Mouse (Mus musculus): Measurements from ENCODE around the gene Gpkow. TPM values are rescaled to one million over a fixed set of nuclear protein-coding genes. Genes with fewer than 3 reads are reported as not detected.
A peak's percentile ranks its signal among the peaks of the same experiment; 100 is the strongest.
"Not testable (repeated sequence)": the region's sequence is repeated elsewhere in the genome, so short reads cannot be mapped to it uniquely, and the experiment has no call there.

Gpkow gene
- total RNA-seq, 2 experiments from 2014 or later, result 49.7 to 66.9 TPM

DNA sequence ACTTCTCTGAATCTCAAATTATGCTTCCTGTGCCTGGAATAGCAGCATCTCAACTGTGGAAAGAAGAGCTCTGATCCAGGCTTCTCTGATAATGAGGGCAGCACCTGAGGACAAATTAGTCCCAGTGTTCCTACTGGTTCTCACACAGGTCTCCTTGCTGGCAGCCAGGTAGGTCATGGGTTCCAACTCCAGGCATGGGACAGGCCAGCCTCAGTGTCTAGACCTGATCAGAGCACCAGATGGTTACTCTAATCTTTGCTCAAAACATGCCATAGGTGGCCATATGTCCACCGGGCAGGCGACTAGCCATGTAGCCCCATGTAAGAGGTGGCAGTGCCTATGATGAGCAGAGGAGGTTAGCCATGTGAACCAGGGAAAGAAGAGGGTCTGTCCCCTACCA, 8.6 kb upstream of the Gpkow start:
- DNase-seq, result no peak

DNA sequence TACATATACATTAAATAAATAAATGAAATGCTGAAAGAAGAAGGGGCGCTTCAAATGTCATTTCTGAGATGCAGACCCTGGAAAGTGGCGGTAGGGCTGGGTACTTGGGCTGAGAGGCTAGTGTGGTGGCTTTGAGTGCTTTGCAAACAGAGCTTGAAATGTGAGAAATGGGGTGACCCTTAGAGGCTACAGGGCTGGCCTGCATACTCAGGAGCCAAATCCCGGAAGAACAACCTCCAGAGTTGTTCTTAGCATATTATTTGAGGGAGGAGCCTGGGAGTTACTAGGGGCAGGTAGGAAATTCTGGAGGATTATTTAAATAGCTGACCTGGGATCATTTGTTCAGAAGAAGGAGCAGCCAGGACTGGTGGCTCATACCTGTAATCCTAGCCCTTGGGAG, 6.4 kb upstream of the Gpkow start:
- DNase-seq, result no peak

DNA sequence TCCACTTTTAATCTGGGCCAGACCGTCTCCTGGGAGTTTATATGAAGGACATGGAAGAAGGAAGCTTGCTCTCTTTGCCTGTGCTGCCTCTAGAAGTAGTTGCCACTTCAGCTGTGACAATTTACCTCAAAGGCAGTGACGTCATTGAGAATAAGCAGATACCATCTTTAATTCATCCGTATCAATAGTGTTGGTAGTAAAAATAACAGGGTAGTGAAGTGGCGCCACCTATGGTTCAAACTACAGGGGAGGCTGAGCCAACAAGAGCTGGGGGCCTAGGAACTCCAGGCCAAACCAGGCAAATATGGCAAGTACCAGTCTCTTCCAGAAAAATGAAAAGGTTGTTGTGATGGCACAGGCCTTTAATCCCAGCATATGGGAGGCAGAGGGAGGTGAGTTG, 4.1 kb upstream of the Gpkow start:
- no peak for DNase-seq

DNA sequence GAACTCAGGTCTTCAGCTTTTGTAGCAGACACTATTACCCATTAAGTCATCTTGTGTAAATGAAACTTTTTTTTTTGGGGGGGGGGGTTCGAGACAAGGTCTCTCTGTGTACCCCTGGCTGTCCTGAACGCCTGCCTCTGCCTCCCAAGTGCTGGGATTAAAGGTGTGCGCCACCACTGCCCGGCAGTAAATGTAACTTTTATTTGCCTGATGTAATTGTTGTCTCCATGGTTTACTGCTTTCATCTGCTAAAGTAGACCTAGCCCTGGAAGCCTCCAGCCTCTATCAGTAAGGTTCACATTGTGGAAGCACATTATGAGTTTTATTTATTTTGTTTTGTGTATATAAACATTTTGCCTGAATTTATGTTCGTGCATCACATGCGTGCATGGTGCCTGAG, 411 bp upstream of the Gpkow start:
- DNase-seq, result no peak

DNA sequence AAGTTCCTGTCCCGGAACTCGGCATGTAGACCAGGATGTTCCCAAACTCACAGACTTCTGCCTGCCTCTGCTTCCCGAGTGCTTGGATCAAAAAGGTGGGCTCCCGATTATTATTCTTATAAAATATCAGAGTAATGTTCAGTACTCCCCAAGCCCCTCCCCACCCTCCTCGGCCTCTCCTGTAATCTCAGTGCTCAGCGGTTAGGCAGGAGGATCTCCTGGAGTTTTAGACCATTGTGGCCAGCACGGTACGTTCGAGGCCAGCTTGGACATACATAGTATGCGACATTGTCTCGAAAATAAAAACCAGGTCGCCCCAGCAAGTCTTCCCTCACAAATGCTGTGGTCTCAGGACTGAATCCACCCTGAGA, 16.8 kb downstream of the Gpkow start:
- not testable (repeated sequence) for DNase-seq

DNA sequence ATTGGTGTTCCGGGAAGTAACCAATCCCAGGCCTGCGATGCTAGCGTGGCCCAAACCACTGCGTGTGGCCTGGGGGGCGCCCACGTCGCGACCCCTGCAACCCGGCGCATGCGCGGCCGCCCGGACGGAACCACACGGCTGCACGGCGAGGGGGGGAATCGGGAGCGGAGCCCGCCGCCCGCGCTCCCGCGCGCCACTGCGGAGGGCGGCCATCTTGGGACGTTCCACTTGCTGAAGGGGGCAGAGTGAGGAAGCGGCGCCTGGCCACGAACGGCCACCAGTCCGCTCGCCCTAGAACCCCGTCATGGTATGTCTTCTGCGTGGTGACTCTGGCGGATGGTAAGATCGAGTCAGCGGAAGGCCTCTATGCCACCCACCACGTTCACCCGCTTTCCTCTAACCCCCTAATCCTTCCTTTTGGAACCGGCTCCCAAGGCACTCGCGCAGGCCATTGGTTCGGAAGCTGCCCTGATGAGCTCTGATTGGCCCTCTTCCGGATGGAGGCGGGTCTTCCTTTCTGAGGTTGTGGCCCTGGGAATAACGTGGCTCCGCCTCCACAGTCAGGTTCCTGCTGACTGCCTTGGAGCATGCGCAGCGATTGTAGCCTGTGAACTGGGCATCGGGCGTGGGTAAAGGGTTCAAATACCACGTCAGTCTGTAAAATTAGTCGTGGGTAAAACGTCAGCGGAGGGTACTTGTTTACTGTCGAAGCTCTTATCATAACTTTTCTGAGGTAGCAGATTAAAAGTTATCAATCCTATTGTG, 17.4 kb downstream of the Gpkow start, which contains the start of gene Wdr45:
Gene Wdr45 (plus strand): TSS at position 199 of the 765 bp plus-strand sequence.
- peak; percentile 90 to 91 for DNase-seq

DNA sequence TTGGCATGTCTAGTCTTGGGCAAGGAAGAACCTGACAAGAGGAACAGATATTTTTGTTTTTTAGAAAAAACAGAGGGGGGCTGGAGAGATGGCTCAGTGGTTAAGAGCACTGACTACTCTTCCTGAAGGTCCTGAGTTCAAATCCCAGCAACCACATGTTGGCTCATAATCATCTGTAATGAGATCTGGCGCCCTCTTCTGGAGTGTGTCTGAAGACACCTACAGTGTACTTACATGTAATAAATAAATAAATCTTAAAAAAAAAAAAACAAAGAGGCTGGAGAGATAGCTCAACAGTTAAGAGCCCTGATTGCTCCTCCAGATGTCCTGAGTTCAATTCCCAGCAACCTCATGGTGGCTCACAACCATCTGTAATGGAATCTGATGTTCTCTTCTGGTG, 19.1 kb downstream of the Gpkow start:
- not testable (repeated sequence) for DNase-seq

DNA sequence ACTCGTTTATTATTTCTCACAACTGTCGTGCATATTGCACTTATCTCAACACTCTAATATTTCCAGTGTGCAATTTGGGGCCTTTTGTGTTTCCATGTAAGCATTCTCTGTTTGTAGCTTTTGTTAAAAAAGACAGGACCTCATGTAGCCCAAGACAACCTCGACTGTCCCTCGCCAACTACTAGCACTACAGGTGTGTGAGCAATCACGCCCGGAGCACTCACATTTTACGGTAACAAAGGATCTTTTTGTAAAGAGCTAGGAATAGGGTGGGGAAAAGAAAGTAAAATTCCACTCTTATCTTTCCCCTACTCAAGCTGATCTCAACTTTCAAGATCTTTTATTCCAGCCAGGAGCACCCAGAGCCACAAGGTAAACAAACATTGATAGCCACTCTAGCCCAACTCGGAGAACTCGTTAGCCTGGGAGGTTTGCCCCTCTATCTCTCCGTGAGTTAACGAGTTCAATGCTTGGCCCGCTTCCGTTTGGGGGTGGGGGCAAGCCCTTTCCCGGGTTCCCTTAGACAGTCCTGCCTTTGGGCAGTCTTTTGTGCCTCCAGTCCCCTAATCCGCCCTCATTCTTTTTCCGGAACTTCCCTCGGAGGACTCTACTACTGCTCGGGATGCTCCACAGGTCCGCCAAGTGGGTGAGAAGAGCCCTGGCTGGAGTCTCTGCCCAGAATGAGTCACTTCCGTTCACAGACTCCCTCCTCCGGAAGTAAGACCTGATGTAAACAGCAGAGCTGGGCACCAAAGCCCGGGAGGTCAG, 24.8 kb downstream of the Gpkow start, which contains the start of gene Gm45208:
Gene Gm45208 (plus strand): TSS at position 732 of the 768 bp plus-strand sequence.
- DNase-seq, result peak; percentile 67 to 73

DNA sequence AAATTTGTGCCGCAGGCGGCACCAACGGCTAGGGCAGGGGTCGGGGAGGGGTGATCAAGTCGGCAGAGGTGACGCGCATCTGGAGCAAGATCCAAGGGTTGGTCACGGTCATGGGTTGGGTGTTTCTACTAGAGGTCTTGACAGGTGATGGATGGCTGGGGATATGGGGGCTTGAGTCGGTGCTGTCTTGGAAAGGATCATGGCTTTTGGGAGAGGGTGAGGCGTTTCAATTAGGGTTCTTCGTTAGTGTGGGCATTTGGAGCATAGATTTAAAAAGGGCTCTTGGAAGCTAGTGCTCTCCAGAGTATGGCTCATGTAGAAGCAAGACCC, 25.3 kb downstream of the Gpkow start:
- DNase-seq, result no peak

DNA sequence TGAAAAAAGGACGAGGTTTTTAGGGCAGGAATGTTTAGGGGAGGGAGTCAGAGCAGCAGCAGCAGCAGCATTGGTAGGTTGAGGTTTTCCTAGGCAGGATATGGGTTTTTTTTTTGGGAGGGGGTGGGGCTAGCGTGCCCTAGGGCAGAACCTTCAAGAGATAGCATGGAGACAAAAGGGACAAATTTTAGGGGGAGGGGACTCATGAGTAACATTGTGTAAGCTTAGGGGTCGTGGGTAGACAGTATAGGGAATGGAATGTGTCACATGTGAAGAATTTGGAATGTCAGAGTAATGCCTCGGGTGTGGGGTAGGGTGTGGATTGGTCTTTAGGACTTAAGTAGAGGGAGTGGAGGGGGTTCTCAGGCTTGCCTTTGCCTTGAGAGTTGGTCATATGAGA, 25.8 kb downstream of the Gpkow start:
- DNase-seq, result no peak

DNA sequence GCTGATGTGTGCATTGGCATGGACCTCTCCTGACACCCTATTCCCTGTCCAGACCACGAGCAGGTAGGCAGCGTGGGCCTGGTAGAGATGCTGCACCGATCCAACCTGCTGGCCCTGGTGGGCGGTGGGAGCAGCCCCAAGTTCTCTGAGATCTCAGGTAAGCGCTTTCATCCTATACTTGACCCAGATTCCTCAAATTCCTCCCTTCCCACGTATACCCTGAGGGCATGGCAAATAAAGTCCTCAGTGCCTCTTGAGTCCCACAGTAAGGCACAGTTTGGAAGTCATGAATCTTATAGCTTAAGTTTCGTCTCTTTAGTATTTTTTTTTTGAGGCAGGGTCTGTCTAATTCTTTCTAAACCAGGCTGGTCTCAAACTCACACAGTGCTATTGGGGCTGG, 27.2 kb downstream of the Gpkow start:
- DNase-seq, result no peak

DNA sequence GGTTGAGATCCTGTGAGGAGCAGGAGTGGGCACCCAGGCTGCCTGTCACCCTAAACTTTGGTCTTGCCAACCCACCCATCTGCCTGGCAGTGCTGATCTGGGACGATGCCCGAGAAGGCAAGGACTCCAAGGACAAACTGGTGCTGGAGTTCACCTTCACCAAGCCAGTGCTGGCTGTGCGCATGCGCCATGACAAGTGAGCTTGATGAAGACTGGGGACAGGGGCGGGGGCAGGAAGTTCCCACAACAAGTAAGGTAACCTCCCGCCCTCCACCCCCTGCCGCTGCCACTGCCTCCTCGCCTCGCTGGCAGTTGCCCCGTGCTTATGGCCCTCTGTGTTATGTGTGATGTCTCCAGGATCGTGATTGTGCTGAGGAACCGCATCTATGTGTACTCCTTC, 28.9 kb downstream of the Gpkow start:
- no peak for DNase-seq

DNA sequence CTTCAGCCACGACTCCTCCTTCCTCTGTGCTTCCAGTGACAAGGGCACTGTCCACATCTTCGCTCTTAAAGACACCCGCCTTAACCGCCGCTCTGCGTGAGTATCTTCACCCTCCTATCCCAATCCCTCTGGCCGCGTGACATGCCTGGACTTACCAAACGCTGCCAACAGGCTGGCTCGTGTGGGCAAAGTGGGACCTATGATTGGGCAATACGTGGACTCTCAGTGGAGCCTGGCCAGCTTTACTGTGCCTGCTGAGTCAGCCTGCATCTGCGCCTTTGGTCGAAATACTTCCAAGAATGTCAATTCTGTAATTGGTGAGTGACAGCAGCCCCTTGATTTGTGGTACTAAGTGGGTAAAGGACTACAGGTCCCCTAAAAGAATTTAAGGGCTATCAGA, 30.2 kb downstream of the Gpkow start:
- peak; percentile 23 to 52 for DNase-seq

DNA sequence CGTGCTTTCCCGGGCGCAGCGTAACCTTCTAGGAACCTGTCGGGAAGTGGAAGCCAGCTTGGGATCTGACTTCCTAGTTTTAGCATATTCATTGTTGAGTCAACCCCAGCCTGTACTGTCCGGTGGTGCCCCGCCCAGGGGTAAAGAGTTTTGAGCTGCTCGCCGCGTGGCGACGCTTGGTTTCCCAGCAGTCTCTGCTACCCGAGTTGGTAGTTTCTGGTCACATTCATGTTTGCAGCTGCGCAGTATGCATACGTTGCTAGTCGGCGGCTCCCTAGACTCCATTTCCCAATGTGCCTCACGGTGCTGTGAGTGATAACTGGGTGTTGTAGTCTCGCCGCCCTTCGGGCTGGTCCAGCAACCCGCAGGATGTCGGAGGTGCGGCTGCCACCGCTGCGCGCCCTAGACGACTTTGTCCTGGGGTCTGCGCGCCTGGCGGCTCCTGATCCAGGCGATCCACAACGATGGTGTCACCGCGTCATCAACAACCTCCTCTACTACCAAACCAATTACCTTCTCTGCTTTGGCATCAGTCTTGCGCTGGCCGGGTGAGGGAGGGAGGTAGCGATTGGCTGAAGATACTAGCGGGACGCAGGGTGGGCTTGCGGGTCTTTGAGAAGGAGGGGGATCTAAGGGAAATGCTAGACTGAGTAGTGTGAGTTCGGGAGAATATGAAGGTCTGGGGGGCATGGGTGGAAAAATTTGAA, 31.4 kb downstream of the Gpkow start, which contains the start of gene Praf2:
Gene Praf2 (plus strand): TSS at position 225 of the 707 bp plus-strand sequence.
- peak; percentile 79 to 82 for DNase-seq

DNA sequence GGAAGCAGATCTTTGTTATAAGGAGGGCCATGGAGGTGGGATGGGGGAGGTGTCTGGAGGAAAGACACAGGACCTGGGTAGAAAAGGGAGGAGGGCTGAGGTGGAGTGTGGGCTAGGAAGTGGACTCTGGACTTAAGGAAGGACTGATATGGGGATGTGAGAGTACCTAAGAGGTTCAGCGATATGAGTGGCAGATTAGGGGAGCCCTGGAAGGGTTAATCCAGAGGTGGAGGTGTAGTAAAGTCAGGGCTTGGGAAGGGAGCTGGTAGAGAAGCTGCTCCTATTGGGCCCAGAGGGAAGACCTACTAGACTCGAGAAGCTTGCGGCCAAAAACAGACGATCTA, 32.0 kb downstream of the Gpkow start:
- DNase-seq, result no peak

DNA sequence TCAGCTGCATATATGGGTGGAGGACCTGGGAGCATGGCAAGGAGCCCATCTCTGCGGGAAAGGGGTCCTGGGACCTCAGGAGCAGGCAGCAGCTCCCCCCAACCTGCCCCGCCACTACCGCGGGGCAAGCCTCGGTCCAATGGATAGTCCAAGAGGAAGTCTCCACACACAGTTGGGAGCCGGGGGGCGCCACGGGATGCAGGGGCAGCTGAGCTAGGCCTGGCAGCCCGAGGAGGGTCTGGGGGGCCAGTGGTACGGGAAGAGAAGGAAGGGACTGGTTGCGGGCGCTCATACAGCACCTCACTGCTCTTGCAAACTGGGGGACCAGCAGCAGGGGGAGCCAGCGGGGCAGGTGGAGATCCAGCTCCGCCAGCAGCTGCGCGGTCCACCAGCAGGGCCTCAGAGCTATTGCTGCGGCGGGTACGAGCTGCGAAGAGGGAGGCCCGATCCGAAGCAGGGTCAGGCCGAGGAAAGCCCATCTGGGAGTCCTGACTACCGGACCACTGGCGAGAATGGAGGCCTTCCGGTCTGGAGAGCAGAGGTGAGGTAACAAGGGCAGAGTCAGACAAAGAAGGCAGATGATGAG, 36.7 kb downstream of the Gpkow start:
- peak; percentile 74 to 82 for DNase-seq

DNA sequence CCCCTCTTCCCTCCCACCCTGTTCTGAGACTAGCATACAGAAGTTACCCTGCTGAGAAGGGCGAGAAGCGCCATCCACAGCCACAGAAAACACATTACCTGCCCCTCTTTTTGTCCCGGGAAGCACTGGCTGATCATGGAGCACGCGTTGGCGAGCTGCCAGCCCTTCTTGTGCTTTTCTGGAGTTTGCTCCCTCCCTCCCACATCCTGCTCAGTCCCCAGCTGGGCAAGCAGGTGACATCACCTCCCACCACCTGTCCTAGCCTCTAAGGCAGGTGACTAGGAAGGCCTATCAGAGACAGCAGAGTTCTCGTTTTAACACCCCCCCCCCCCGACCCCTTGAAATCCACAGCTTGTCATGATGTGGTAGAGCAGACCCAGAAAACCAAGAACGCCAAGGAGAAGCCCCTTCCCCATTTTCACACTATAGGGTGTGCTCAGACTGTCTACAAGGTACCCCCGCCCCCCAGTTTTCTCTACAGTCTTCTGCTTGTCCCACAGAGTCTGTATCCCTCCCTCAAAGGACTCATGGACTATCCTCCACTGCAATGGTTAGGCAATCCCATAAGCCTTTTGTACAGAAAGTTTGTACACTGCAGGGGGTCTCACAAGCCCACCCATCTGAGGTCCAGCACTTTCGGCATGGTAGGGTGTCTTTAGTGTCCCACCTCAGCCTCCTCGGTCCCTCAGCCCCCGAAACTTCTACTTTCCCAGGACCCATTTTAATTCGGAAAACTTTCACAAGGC, 42.6 kb downstream of the Gpkow start:
- DNase-seq, result no peak

DNA sequence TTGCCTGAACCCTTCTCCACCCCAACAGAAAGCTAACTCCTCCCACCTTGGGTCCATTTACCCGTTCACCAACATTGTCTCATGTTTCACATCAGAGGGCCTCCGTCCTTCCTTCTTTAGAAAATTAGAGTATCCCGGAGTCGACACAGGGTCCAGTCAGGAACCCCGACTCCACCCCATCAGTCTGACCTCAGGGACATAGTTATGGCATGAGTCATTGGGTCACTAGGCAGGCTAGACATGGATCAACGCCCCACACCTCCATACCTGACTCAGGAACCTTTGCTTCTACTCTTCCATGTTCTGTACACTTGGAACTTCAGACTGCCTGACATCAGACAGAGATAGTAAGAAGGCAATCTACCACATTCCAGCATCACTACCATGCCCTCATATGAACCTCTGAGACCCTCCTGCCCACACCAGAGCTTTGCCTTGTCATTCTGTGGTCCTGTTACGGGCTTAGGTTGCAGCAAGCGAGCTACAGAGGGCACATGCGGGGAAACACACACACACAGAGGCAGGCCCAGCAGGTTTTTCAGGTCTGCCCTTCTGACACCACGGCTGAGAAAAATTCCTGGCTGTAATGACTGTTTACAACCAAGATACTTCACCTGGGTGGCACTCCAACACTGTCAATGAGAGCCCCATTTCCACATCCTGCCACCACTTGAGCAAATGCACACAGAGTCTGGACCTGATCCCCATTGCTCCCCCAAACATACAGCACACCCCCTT, 43.3 kb downstream of the Gpkow start:
- no peak for DNase-seq

DNA sequence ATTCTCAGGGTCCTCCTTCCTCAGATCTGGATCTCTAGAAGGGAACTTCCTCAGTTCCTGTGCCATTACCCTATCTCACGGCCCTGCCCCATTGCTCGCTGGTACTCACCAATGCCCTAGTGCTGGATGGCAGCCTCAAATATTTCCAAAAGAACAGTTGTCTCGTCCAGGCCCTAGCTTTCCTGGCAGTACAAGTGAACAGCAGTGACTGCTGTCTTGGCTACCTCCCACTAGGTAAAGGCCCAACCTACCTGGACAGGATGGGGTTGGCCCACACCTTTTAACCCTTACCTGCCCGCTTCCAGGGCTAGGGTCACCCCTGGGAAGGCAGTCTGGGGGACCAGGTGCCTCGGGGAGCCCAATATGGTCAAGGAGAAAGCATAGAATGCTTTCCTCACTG, 44.2 kb downstream of the Gpkow start:
- DNase-seq, result no peak

DNA sequence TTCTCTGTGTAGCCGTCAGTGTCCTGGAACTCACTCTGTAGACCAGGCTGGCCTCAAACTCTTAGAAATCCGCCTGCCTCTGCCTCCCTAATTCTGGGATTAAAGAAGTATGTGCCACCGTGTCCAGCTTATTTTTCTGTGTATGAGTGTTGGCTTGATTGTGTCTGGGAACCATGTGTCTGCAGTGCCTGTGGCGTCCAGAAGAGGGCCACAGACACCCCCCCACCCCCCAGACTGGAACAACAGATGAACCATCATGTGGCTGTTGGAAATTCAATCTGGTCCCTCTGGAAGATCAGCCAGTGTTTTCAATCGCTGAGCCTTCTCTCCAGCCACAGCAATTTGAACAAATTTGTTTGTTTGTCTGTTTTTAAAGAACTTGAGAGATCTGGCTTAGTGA, 46.5 kb downstream of the Gpkow start:
- no peak for DNase-seq

DNA sequence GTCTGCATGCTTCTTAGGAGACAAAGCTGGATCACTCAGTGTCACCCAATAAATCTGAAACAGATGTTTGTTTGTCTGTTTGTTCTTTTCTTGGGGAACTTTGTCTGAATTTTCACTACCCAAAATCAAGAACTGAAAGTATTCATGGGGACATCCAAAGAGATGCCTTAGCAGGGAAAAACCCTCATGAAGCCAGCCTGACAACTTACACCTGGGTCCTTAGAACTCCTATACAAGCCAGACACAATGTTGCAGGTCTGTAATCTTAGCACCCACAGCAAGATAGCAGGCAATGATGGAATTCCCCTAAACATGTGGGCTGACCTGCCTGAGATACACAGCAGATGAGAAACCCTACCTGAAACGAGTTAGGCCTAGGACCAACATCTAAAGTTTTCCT, 48.0 kb downstream of the Gpkow start:
- no peak for DNase-seq
